Comparison of ENCODE assay signal across 9 mouse cellular contexts in genomic region chr1:152497581-152497980, GRCm38 (mm10).
DNase-seq lines count a peak whose midpoint lies in the region; ATAC-seq and TF ChIP-seq lines count a peak whose summit lies in the region.
"Had no signal": no experiment of that assay in that cellular context is flagged by ENCODE, and none has a peak within 500 bp of the region (broad histone marks: within the 10 kb centered on the region; RNA-seq: fewer than 3 reads in every experiment).

No protein-coding gene starts in this region.

- 31% methylated on average over 11 of the region's 11 CpGs for WGBS in neural tube, embryonic 12.5 days

- no peak for ATAC-seq in neural tube, embryonic 12.5 days (ENCODE audit: low FRiP score, low read depth)

- intact Hi-C loops in left cerebral cortex, postnatal 25 days (cut with DNase I): no loop called here

- no peaks in the 10 kb centered on the region for H3K9me3 ChIP-seq in neural tube, embryonic 12.5 days
- H3K9me3 ChIP-seq: forebrain, embryonic 12.5 days had no signal

- TF ChIP-seq CTCF in layer of hippocampus, adult 2 months (conservative IDR thresholded peaks at IDR 0.05): no peak

- no peak overlapping the region for H3K4me3 ChIP-seq in layer of hippocampus, adult 2 months
- no peak overlapping the region for H3K4me3 ChIP-seq in neural tube, embryonic 12.5 days
- H3K4me3 ChIP-seq: forebrain, embryonic 12.5 days had no signal

- H3K4me2 ChIP-seq in neural tube, embryonic 12.5 days (replicated peaks): peak overlapping the region; percentile 22; the same call in 1 of the 2 replicates
- H3K4me2 ChIP-seq: forebrain, embryonic 12.5 days had no signal

- H3K4me1 ChIP-seq in neural tube, embryonic 12.5 days: no peaks in the 10 kb centered on the region
- H3K4me1 ChIP-seq: forebrain, embryonic 12.5 days had no signal

- H3K27me3 ChIP-seq in neural tube, embryonic 12.5 days (replicated peaks): no peaks in the 10 kb centered on the region
- H3K27me3 ChIP-seq: forebrain, embryonic 12.5 days had no signal

- H3K9ac ChIP-seq in neural tube, embryonic 12.5 days: no peak overlapping the region
- H3K9ac ChIP-seq: forebrain, embryonic 12.5 days had no signal

- peak overlapping the region; percentile 73 for H3K27ac ChIP-seq in layer of hippocampus, adult 2 months
- no peak overlapping the region for H3K27ac ChIP-seq in neural tube, embryonic 12.5 days
- H3K27ac ChIP-seq: forebrain, embryonic 12.5 days had no signal

- DNase-seq in layer of hippocampus, adult 2 months (ENCODE audit: low spot score in 2 of 2): no peak
- no peak for DNase-seq in layer of hippocampus, adult 8-10 months (ENCODE audit: low spot score in 2 of 2)
- DNase-seq in fibroblast of lung, adult 2 months (ENCODE audit: low read depth): peak; percentile 21
- peak; percentile 72 for DNase-seq in kidney, postnatal 14 days
- DNase-seq in cerebellum, adult 9-10 months: no peak
- DNase-seq in layer of hippocampus, adult 18-20 months (ENCODE audit: low spot score in 2 of 2): no peak
- no peak for DNase-seq in left cerebral cortex, postnatal 25 days (ENCODE audit: low spot score in 2 of 2)

- no peaks in the 10 kb centered on the region for H3K36me3 ChIP-seq in neural tube, embryonic 12.5 days
- H3K36me3 ChIP-seq: forebrain, embryonic 12.5 days had no signal

Comparison
In these comparisons a context has a peak if more than half of its experiments do, and no peak if none do; other contexts are left out.
1. DNase-seq: peak in fibroblast of lung, adult 2 months (single experiment) and kidney, postnatal 14 days (single experiment); none in layer of hippocampus, adult 2 months (0 of 2), layer of hippocampus, adult 8-10 months (0 of 2), cerebellum, adult 9-10 months (single experiment), layer of hippocampus, adult 18-20 months (0 of 2) and left cerebral cortex, postnatal 25 days (0 of 2).